Mouse (Mus musculus) Patski (cell line): ENCODE measurements around the gene Hlcs. TPM values are rescaled to one million over a fixed set of nuclear protein-coding genes. Genes with fewer than 3 reads are reported as not detected.

Source experiments
- ATAC-seq: fragments of 100-300 bp; one replicate; pipeline ENCODE4 v1.8.0; 2021
- CTCF ChIA-PET: fragments of 350-600 bp; sonication (Branson Sonifier 250); formaldehyde crosslinking; loops from one replicate; lab custom pipeline; 2022; ENCODE audit warnings: inconsistent platforms; lab: Charles Lee
- POLR2A ChIA-PET: fragments of 350-600 bp; sonication (Branson Sonifier 250); formaldehyde crosslinking; loops from one replicate; lab custom pipeline; 2022; ENCODE audit warnings: antibody characterized with exemption, inconsistent platforms; lab: Charles Lee
- DNase-seq: peaks from one replicate; pipeline ENCODE4 v3.0.0-alpha.2; 2011; ENCODE audit warnings: low read depth, low spot score
- H3K27me3 ChIP-seq: fragments of 371-371 bp; one replicate; pipeline ENCODE4 v1.5.1; 2021
- CTCF ChIP-seq: fragments of 100-300 bp; IDR thresholded peaks from one replicate; pipeline ENCODE4 v1.5.1; 2021
- in situ Hi-C: fragments of 300-500 bp; cut with MboI; formaldehyde crosslinking; loops from 3 replicates; pipeline ENCODE4 v1.11.1; 2018; ENCODE audit warnings: low pct_unique_long_range_greater_than_20kb, mixed read lengths
- polyA plus RNA-seq: library from polyadenylated mRNA; unstranded; gene quantifications from one replicate; pipeline ENCODE4 v1.2.3, GENCODE M21; 2021

The Hlcs gene
- polyA plus RNA-seq, 1 experiment from 2014 or later = 15.3 TPM

- POLR2A ChIA-PET = no interaction called here
- DNase-seq (no peak), ATAC-seq (no peak)
- CTCF ChIA-PET = no interaction called here
- no peaks in the 10 kb centered on the region for H3K27me3 ChIP-seq
- TF ChIP-seq CTCF = no peak
- in situ Hi-C loops = no loop called here
These were observed 185.0 kb downstream of the Hlcs start for GRCm38 (mm10) chr16:94128236-94128835.

GRCm38 (mm10) chr16:94126200-94126599, 187.2 kb downstream of the Hlcs start:
- H3K27me3 ChIP-seq = no peaks in the 10 kb centered on the region
- ATAC-seq = no peak
- DNase-seq = no peak
- POLR2A ChIA-PET = interaction anchor here (1.3 kb wide), 1 partner anchor 30 kb away, joined by 3 read pairs; no protein-coding TSS in a partner anchor
- CTCF ChIA-PET = no interaction called here
- in situ Hi-C loops = no loop called here
- TF ChIP-seq CTCF = no peak

GRCm38 (mm10) chr16:94125172-94125981, 188.0 kb downstream of the Hlcs start:
- ChIA-PET POLR2A (no interaction called here), CTCF (interaction anchor here (1.0 kb wide), 1 partner anchor 14 kb away, joined by 4 read pairs; no protein-coding TSS in a partner anchor)
- H3K27me3 ChIP-seq = no peaks in the 10 kb centered on the region
- DNase-seq = no peak
- no peak for TF ChIP-seq CTCF
- in situ Hi-C loops = no loop called here
- no peak for ATAC-seq

DNA sequence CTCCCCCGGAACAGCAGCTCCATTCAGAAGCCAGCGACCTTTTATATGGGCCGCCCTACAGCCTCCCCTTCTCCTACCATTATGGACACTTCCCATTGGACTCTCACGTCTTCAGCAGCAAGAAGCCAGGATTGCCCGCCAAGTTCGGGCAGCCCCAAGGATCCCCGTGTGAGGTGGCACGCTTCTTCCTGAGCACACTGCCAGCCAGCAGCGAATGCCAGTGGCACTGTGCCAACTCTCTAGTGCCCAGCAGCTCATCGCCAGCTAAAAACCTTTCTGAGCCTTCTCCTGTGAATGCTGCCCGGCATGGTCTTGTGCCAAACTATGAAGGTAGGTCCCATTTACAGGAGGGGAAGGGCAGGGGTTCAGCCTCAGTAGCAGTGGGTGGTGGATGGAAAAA, 190.1 kb downstream of the Hlcs start:
- ATAC-seq (no peak), DNase-seq (no peak)
- H3K27me3 ChIP-seq = no peaks in the 10 kb centered on the region
- no peak for TF ChIP-seq CTCF
- CTCF ChIA-PET = interaction anchor here (1.0 kb wide), 1 partner anchor 12 kb away, joined by 3 read pairs; no protein-coding TSS in a partner anchor
- POLR2A ChIA-PET = interaction anchor here (0.5 kb wide), 1 partner anchor 21 kb away, joined by 8 read pairs; no protein-coding TSS in a partner anchor
- in situ Hi-C loops = no loop called here

DNA sequence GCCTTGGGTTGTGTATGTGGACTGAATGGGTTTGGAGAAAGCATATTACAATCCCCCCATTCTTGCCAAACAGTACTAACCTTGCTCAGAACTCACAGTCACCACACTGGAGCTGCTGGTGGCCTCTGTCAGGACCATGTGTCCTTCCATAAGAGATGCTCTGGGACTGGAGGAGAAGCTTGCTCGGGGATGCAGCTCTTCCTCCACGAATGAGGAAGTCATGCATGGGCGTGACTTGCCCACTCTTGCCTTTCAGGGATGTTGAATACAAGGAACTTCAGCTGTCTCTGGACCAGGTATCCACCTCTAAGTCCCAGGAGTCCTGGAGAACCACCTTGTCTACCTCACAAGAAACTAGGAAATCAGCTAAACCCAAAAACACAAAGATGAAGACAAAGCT, 191.0 kb downstream of the Hlcs start:
- ATAC-seq = no peak
- no peaks in the 10 kb centered on the region for H3K27me3 ChIP-seq
- TF ChIP-seq CTCF = no peak
- ChIA-PET CTCF (interaction anchor here (1.0 kb wide), 1 partner anchor 12 kb away, joined by 3 read pairs; no protein-coding TSS in a partner anchor), POLR2A (no interaction called here)
- in situ Hi-C loops = no loop called here
- no peak for DNase-seq

- TF ChIP-seq CTCF = no peak
- ChIA-PET CTCF (no interaction called here), POLR2A (no interaction called here)
- no peak for DNase-seq
- in situ Hi-C loops = no loop called here
- H3K27me3 ChIP-seq = no peaks in the 10 kb centered on the region
- ATAC-seq = no peak
These were observed 195.0 kb downstream of the Hlcs start for GRCm38 (mm10) chr16:94118394-94118793.

DNA sequence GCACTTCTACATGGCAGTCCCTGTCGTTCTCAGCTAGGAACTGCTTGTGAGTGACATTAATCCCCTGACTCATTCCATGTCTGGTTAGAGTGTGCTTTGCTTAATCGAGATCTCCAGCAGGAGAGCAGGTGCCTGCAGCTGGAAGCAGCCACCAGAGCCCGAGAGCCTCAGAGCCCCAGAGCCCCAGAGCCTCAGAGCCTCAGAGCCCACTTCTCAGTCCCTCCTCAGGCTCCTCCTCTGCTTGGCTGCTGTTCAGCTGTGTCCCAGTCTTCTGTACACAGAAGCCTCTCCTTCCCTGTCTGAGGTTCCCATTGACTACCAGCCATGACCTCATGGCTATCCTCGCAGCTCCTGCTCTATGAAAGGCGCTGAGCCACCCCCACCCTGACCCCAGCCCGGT, 196.0 kb downstream of the Hlcs start:
- CTCF ChIA-PET = no interaction called here
- no peaks in the 10 kb centered on the region for H3K27me3 ChIP-seq
- no peak for DNase-seq
- ATAC-seq = no peak
- POLR2A ChIA-PET = no interaction called here
- in situ Hi-C loops = no loop called here
- TF ChIP-seq CTCF = no peak

DNA sequence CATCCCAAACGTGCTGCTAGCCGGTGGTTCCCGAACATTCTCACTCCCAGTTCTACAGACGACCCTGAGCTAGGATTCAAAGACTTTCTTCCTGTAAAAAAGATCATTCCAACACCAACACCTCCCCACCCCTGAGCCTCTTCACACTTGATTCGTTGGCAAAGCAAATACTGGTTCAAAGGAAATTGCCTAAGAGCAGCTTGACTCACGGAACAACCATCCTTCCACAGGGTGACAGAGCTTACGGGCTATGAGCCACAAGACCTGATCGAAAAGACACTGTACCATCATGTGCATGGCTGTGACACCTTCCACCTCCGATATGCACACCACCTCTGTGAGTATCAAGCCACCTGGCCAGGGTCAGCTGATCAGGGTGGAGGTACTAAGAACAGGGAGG, 198.7 kb downstream of the Hlcs start:
- TF ChIP-seq CTCF = no peak
- ATAC-seq (peak; percentile 52), DNase-seq (no peak)
- ChIA-PET CTCF (interaction anchor here (1.4 kb wide), 1 partner anchor 12 kb away, joined by 3 read pairs; no protein-coding TSS in a partner anchor), POLR2A (no interaction called here)
- no peaks in the 10 kb centered on the region for H3K27me3 ChIP-seq
- in situ Hi-C loops = no loop called here

- ChIA-PET CTCF (interaction anchor here (1.4 kb wide), 1 partner anchor 11 kb away, joined by 3 read pairs; no protein-coding TSS in a partner anchor), POLR2A (no interaction called here)
- ATAC-seq (no peak), DNase-seq (no peak)
- in situ Hi-C loops = no loop called here
- no peaks in the 10 kb centered on the region for H3K27me3 ChIP-seq
- no peak for TF ChIP-seq CTCF
These were observed 200.2 kb downstream of the Hlcs start for GRCm38 (mm10) chr16:94113160-94113559.

DNA sequence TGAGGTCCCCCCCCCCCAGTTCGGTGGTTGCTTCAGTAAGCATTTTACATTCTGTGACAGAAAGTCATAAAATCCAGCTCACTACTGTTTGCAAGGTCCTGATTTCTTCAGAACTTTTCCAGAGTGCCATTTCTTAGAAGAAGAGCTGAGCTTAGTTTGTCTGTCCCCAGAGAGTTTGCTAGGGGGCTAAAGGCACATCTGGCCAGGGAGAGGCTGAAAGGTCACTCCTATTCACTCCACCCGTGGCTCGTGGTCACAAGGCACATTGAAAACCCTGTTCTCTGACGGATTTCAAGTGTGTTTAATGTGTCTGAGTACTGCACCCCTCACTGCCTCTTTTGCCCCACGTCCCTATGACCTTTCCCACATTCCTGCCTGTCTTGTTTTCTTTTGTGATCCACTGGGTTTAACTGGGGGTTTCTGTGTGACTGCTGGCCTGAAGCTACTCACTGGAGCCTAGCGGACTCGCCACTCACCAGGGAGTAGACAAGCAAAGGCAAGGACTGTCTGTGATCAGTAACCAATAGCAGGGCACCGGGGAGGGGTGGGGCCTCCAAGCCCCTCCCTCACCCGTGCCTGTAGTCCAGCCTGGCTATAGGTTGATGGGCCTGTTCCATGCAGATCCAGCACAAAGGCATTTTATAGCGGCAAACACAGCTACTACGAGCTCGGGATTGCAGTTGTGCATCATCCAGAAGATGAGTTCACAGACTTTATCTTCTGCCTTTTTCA, 215.5 kb downstream of the Hlcs start:
- H3K27me3 ChIP-seq = no peaks in the 10 kb centered on the region
- CTCF ChIA-PET = no interaction called here

More for the DNA sequence above, 215.5 kb downstream of the Hlcs start:
- in situ Hi-C loops = no loop called here
- no peak for DNase-seq
- TF ChIP-seq CTCF = no peak
- ATAC-seq = peak; percentile 73
- POLR2A ChIA-PET = no interaction called here
